Mouse (Mus musculus) NIH3T3 (cell line): ENCODE results near the gene Calm3.

Experiments
- DNase-seq: peaks from one replicate; pipeline ENCODE4 v3.0.0-alpha.2; 2012; ENCODE audit warnings: low read depth

The Calm3 gene

GRCm38 (mm10) chr7:16890536-16890935 is 33.4 kb downstream of the Calm3 start:
- DNase-seq = peak; percentile 68

GRCm38 (mm10) chr7:16885905-16886304 is 38.0 kb downstream of the Calm3 start:
- no peak for DNase-seq

GRCm38 (mm10) chr7:16885271-16885776 is 38.6 kb downstream of the Calm3 start:
- no peak for DNase-seq

- no peak for DNase-seq
Observed at GRCm38 (mm10) chr7:16884334-16884733, 39.6 kb downstream of the Calm3 start.

- DNase-seq = no peak
Observed at GRCm38 (mm10) chr7:16883162-16883561, 40.8 kb downstream of the Calm3 start.

GRCm38 (mm10) chr7:16880615-16881014 is 43.3 kb downstream of the Calm3 start:
- no peak for DNase-seq

GRCm38 (mm10) chr7:16879796-16880547 is 43.9 kb downstream of the Calm3 start:
- DNase-seq = peak; percentile 76

GRCm38 (mm10) chr7:16877717-16878116 is 46.2 kb downstream of the Calm3 start:
- DNase-seq = peak; percentile 35

GRCm38 (mm10) chr7:16876608-16877007 is 47.3 kb downstream of the Calm3 start:
- DNase-seq = peak; percentile 77

- peak; percentile 28 for DNase-seq
Observed at GRCm38 (mm10) chr7:16876006-16876405, 47.9 kb downstream of the Calm3 start.

- DNase-seq = no peak
Observed at GRCm38 (mm10) chr7:16875326-16875725, 48.6 kb downstream of the Calm3 start.

- DNase-seq = no peak
Observed at GRCm38 (mm10) chr7:16875310-16875325, 48.8 kb downstream of the Calm3 start, which contains the start of gene Dact3. Gene Dact3, plus strand, starts transcription at chr7:16875317.

- DNase-seq = peak; percentile 100
Observed at GRCm38 (mm10) chr7:16874756-16875309, 49.1 kb downstream of the Calm3 start.

GRCm38 (mm10) chr7:16874190-16874589 is 49.7 kb downstream of the Calm3 start:
- peak; percentile 94 for DNase-seq

GRCm38 (mm10) chr7:16873392-16873791 is 50.5 kb downstream of the Calm3 start:
- peak; percentile 14 for DNase-seq

- no peak for DNase-seq
Observed at GRCm38 (mm10) chr7:16872478-16872877, 51.4 kb downstream of the Calm3 start.

GRCm38 (mm10) chr7:16871600-16871999 is 52.3 kb downstream of the Calm3 start:
- peak; percentile 60 for DNase-seq

- no peak for DNase-seq
Observed at GRCm38 (mm10) chr7:16869497-16869896, 54.4 kb downstream of the Calm3 start.

GRCm38 (mm10) chr7:16867488-16867887 is 56.4 kb downstream of the Calm3 start:
- no peak for DNase-seq
